Mouse (Mus musculus): Measurements from ENCODE around the gene Ikzf4.

Ikzf4 gene

DNA sequence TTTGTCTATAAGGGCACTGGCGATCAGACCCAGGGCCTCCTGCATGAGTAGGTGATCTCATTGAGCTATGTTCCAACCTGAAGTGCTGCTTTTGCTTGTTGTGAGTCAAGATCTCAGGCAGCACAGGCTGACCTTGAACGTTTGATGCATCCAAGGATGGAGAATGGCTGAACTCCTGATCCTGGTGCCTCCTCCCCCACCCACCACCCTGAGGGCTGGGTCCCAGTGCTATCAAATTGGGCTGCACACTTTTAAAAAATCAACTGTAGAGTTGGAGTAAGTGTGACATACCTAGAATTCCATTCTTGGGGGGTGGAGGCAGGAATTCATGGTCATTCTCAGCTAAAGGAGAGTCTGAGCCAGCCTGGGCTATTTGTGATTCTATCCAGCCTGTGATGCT is 39.3 kb downstream of the Ikzf4 start:
- no peak for DNase-seq

DNA sequence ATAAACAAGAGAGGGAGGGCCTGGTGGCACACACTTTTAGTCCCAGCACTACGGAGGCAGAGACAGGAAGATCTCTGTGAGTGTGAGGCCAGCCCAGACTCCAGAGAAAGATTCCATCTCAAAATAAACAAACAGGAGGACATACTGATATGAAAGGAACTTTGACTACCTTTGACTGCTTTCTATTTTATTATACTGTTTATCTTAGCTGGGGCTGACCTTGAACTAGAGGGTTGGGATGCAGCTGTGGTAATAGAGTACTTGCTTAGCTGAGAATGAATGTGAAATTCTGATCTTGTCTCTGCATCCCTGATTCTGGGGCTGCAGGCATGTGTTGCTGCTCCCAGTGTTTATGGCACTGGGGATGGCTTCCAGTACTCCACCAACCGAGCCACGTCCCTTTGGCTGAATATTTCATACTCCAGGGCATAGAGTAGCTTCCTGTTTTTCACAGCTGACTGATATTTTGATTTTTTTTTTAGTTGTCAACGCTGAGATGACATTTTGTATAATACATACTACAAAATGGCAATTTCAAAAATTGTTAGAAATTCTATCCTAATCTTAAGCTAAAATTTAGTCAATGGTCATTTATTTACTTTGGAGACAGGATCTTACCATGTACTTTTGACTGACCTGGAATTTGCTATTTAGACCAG is 43.2 kb downstream of the Ikzf4 start:
- DNase-seq: no peak

DNA sequence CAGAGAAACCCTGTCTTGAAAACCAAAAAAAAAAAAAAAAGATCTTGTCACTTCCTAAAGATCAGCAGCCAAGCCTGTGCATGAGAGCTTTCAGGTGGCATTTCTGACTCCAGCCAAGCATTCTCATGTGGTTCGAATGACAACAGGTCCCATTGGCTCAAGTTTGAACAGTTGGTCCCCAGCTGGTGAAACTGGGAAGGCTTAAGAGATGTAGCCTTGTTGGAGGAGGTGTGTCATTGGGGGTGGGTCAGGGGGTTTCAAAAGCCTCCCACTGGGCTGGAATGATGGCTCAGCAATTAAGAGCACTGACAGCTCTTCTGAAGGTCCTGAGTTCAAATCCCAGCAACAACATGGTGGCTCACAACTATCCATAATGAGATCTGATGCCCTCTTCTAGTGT is 44.3 kb downstream of the Ikzf4 start:
- DNase-seq: no peak

DNA sequence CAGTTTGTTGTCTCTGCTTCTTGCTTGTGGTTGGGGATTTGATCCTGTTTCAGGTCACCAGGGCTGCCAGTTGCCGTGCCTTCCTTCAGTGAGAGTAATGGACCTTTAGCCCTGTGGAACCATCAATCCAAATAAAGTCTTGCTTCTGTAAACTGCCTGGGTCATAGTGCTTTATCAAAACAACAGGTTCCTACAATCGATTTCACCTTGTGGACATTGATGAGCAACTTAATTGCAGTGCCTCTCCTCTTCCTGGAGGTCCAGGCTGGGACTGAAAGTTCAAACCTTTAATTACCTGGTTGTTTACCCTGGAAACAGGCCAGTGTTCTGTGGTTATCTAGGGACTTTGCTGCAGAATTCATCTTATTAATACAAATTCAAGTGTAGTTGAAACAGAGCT is 47.3 kb downstream of the Ikzf4 start:
- no peak for DNase-seq

DNA sequence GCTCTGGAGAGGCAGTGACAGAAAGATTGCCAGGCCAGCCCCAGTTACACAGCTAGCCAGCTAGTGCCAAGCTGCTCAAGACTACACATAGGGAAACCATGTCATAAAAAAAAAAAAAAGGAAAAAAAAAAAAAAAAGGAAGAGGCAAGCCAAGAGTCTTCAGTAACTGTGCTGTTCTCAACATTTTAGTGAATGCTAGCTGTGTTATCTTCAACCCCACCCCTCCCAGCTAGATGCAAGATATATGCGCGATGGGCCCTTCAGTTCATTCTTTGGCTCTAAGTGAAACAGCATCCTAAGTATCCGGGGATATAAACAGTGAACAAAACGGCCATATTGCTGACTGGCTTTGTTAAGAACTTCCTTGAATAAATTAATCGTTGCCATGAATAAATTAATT is 53.0 kb downstream of the Ikzf4 start:
- DNase-seq: no peak

DNA sequence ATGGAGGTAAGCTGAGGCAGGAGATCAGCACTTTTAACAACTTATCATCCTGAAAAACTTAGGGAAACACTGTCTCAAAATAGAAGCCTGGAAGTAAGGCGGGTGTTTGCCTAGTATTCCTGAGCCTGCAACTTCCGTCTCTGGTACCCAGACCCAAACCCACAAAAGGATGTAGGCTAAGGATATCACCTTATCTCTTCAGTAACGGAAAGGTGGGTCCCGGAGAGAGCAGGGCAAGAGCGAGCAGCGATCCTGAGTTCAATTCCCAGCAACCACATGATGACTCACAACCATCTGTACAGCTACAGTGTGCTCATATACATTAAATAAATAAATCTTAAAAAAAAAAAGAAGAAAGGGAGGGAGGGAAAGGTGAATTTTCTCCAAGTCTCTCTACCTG is 54.4 kb downstream of the Ikzf4 start:
- DNase-seq: no peak

DNA sequence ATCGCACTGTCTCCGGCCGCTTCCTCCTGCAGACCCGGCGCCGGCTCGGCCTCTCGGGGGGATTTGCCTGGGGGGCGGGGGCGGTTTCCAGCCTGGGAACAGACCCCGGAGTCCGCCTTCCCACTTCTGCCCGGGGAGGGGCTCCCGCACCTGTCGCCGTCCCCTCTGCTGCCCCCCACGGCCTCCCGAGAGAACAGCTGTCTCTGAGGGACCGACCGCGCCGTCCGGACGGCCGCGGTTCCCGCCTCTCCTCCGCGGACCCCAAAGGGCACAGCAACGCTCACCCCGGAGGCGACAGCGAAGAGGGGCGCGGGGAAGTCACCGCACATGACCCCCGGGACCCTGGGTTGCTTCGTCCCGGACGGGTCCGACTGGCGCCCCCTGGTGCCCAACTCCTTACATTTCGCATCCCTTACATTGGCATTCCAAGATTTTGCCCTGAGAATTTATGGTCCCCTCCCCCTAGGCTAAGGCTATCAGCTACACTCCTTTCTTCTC is 55.5 kb downstream of the Ikzf4 start:
- peak in 1 of 2 experiments; percentile 38 for DNase-seq

DNA sequence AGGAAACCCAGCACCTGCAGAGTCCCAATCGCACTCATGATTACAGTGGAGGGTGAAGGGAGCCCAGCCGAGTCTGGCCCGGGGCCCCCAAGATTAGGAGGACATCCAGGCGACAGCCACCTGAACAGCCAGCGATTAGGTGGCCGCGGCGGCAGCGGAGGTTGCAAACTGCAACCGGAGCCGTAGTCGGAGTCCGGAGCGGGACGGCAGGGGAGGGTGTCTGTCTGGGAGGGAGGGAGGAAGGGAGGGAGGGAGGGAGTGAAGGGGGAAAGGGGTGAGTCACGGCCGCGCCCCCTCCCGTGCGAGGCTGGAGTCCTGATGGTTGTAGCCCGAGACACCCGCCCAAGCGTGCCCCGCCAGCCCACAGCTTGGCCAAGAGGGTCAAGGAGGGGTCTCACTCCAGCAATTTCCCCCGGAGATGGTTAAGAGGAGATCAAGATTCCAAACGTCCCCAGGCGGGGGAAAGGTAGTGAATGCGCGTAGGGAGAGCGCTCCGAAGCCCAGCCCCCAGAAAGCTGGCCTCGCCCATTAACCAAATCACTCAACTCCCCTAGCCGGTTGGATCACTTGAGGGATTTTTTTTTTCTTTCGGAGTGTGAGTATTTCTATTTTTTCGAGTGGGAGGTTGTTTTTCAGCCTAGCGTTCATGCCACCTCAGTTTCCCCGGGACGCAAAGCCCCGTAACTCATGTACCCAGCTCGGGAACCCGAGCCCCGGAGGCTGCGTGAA is 56.2 kb downstream of the Ikzf4 start, which contains the start of gene Erbb3:
Gene Erbb3 (minus strand): TSS at position 189 of the 729 bp plus-strand sequence.
- DNase-seq: peak in 1 of 2 experiments; percentile 26

DNA sequence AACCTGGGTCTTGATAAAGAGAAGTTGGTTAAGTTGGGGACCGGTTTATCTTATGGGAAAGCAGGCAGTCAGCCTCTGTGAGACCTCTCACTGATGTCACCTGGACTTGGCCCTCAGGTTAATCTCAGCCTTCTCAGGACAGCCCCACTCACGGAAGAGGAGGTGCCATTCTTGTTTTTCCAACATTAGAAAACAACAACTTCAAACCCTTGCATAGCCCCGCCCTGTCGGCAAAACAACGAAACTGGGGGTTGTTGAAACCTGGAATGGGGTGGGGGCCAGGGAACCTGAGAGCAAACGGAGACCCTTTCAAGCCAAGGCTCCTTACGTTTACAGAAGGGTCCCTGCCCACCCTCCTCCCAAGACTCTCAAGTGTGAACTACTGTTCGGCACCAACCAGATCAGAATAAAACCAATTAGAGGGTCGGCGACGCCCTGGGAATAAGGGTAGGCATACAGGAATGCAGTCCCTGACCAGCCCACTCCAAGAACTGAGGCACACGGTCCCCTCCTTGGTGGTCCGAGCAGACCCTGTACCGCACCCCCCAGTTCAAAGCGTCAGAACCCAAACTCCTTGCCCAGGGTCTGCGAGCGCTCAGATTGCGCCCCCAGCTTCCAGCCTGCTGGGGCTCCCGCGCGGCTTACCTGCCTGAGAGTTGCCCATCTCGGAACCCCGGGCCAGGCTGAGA is 56.9 kb downstream of the Ikzf4 start:
- DNase-seq: no peak

DNA sequence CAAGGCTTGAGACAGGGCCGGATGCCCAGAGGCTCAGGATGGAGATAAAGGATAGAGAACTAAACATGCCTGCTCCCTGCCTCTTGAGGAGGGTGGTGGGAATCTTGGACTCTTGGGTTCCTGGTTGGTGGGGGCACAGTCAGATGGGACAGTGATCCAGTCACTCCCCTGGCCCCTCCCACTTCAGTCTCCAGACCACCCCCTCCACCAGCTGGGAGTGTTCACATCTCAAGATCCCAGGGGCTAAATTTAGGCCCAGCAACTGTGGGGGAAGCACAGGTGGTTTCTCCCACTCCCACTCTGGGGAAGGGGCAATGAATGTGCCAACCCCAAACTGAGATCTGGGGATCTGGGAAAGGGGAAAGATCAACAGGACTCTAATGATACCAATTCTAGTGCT is 57.7 kb downstream of the Ikzf4 start:
- no peak for DNase-seq

DNA sequence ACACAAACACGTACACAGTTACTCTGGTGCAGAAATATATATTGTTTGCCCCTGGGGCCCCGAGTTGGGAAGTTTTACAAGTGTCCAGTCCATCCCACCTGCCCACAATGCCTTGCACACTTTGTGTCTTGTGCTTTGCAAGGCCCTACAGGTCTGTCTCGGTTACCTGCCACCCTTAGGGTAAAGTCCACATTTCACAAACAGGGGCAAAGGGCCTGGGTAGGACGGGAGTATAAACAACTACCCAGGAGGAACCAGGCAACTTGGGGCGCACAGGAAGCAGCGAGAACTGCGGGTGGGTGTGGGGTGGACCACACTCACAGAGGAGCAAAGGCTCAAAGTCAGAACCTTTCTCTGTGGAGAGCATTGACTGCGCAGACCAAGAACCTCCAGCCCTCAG is 58.1 kb downstream of the Ikzf4 start:
- no peak for DNase-seq

DNA sequence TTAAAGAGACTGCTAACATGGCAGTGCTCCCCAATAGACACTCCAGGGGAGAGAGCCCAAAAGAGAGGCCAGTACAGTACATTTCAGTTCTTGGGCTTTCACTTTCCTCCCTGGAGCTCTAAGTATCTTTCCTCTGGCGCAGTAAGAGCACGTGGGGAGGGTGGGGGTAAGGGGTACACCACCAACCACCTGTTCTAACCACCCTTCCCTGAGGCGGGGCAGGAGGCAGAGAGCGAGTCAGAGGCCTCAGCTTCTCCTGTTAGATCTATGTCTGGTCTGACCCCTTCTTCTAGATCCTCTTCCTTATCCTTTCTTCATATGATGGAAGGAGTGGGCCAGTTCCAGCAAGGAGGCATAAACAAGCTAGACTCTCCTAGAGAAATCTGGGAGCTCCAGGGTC is 58.7 kb downstream of the Ikzf4 start:
- peak; percentile 35 to 39 for DNase-seq

DNA sequence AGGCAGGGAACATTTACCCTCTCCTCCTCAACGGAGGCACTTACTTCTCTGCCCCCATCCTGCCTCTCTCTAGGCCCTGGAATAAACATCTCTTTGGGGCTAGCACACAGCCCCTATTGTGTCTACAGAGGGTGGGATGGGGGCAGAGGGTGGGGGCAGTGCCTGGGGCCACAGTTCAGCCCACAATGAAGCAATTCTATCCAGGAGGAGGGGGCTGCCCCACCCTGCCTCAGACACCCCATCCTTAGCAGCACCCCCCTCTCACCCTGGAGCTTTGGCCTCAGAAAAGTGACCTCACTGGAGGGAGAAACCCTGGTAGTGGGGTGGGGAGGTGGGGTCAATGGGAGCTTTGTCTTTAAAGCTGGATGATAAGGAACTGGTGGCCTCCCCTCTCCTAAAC is 59.2 kb downstream of the Ikzf4 start:
- DNase-seq: no peak

DNA sequence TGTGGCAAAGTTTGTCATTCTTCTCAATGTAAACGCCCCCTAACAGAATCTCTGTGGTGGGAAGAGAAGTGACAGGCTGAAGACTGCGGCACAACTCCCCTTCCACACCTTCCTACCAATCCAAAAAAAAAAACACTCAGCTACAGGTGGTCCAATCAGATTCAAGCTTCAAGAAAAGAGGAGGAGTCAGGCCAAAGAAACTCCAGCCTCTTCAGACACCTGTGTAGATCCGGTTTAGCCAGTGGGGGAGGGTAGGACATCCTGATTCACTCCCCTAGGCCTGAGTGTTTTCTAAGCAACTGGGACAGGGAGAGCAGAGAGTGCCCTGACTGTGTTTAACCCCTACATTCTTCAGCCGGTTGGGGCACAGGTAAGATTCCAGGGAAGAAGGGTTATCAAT is 61.4 kb downstream of the Ikzf4 start:
- peak in 1 of 2 experiments; percentile 34 for DNase-seq

DNA sequence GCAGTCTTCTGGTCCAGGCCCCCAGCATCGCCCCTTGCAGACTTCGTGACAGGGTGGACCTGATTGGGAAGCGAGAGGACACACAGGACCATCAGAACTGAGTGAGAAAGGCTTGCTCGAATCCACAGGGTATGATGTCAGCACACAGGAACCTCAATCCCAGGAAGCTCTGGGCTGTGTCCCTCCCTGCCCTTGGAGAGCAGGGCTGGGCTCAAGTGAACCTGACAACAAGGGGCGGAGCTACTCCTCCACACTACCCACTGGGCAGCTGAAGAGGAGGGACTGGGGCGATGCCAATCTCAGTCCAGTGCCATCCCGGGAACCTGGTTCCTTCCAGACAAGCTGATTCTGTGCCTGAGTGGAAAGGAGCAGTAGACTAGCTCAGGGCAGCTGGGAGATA is 62.1 kb downstream of the Ikzf4 start:
- no peak for DNase-seq
